Mouse (Mus musculus) lung, postnatal 0 days (tissue): ENCODE results near the gene Clec1b. TPM values are rescaled to one million over a fixed set of nuclear protein-coding genes. Genes with fewer than 3 reads are reported as not detected.
A peak's percentile ranks its signal among the peaks of the same experiment; 100 is the strongest.

Experiments
- ATAC-seq: fragments of 200-750 bp; cut with Nextera tagmentation; 2 replicates; pipeline ENCODE4 v1.8.0; 2017; ENCODE audit warnings: moderate library complexity
- DNase-seq: peaks from one replicate; pipeline ENCODE4 v3.0.0-alpha.2; 2016; ENCODE audit warnings: low spot score
- H3K27ac ChIP-seq: fragments of 300-500 bp; sonication (generic); 2 replicates; pipeline ENCODE4 v1.5.1; 2014; ENCODE audit warnings: antibody characterized with exemption, mild to moderate bottlenecking, low read length, mixed read lengths
- H3K27me3 ChIP-seq: fragments of 300-500 bp; sonication (generic); replicated peaks from 2 replicates; pipeline ENCODE4 v1.6.1; 2014; ENCODE audit warnings: low read length, mixed read lengths; ENCODE audit not compliant: insufficient read depth
- H3K36me3 ChIP-seq: fragments of 300-500 bp; sonication (generic); 2 replicates; pipeline ENCODE4 v1.6.1; 2014; ENCODE audit warnings: low read length, mixed read lengths; ENCODE audit not compliant: insufficient read depth
- H3K4me1 ChIP-seq: fragments of 300-500 bp; sonication (generic); 2 replicates; pipeline ENCODE4 v1.6.1; 2014; ENCODE audit warnings: antibody characterized with exemption, low read depth, low read length, mixed read lengths; ENCODE audit not compliant: insufficient read depth
- H3K4me2 ChIP-seq: fragments of 300-500 bp; sonication (generic); replicated peaks from 2 replicates; pipeline ENCODE4 v1.6.1; 2014; ENCODE audit warnings: low read depth, mild to moderate bottlenecking, low read length, moderate library complexity, mixed read lengths
- H3K4me3 ChIP-seq: fragments of 300-500 bp; sonication (generic); 2 replicates; pipeline ENCODE4 v1.5.1; 2014; ENCODE audit warnings: low read depth, low read length
- H3K9ac ChIP-seq: fragments of 300-500 bp; sonication (generic); replicated peaks from 2 replicates; pipeline ENCODE4 v1.6.1; 2014; ENCODE audit warnings: low read depth, mild to moderate bottlenecking
- H3K9me3 ChIP-seq: fragments of 300-500 bp; sonication (generic); 2 replicates; pipeline ENCODE4 v1.6.1; 2016; ENCODE audit warnings: low read length, mixed read lengths
- CTCF ChIP-seq: IDR thresholded peaks from 2 replicates; pipeline ENCODE4 v1.5.1; 2016; ENCODE audit warnings: antibody characterized with exemption, mild to moderate bottlenecking
- EP300 ChIP-seq: IDR thresholded peaks from 2 replicates; pipeline ENCODE4 v1.6.1; 2016; ENCODE audit warnings: antibody characterized with exemption, mild to moderate bottlenecking, control low read depth
- WGBS: fragments of 180-500 bp; shearing (Covaris S2); extraction: QIAGEN DNeasy Blood & Tissue Kit; methylation state at CpG from one replicate; pipeline ENCODE4 v1.1.7; 2014; 5-methylcytosine and 5-hydroxymethylcytosine counted together
- polyA plus RNA-seq: library from polyadenylated mRNA; unstranded; fragments of >200 nt; fragmentation: Nextera tagmentation; extraction: Ambion mirVana; gene quantifications from 2 replicates; pipeline ENCODE4 v1.2.1, GENCODE M21; 2015

The Clec1b gene
- polyA plus RNA-seq, 1 experiment from 2014 or later: 7.8 TPM

- no peaks in the 10 kb centered on the region for H3K36me3 ChIP-seq
- no peak overlapping the region for H3K27ac ChIP-seq
- H3K4me1 ChIP-seq: no peaks in the 10 kb centered on the region
- H3K9ac ChIP-seq: no peak overlapping the region
- no peaks in the 10 kb centered on the region for H3K27me3 ChIP-seq
- TF ChIP-seq EP300 (no peak), CTCF (no peak)
- no peak for ATAC-seq
- H3K4me3 ChIP-seq: no peak overlapping the region
- no peak overlapping the region for H3K4me2 ChIP-seq
- H3K9me3 ChIP-seq: no peaks in the 10 kb centered on the region
- 30% methylated on average over 1 of the region's 1 CpGs for WGBS
- no peak for DNase-seq
These were observed 33.2 kb upstream of the Clec1b start for GRCm38 (mm10) chr6:129363942-129364341.

DNA sequence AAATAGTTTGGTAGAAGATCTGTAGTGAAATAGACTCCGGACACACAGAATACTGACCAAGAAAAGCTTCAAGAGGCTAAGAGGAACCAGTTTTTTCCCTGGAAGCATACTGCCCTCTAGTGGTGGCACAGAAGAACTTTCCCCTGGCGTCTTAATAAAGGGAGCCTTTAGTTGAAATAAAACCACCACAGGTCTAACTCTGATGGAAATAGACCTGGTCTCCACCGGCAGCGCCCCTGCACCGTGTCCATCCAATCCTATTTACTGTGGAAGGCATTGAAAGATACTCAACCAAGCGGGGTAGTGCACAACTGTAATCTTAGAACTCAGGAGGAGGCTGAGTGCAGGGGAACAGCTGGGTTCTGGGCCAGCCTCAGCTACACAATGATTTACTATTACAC, 31.1 kb upstream of the Clec1b start:
- H3K9me3 ChIP-seq: no peaks in the 10 kb centered on the region

DNA sequence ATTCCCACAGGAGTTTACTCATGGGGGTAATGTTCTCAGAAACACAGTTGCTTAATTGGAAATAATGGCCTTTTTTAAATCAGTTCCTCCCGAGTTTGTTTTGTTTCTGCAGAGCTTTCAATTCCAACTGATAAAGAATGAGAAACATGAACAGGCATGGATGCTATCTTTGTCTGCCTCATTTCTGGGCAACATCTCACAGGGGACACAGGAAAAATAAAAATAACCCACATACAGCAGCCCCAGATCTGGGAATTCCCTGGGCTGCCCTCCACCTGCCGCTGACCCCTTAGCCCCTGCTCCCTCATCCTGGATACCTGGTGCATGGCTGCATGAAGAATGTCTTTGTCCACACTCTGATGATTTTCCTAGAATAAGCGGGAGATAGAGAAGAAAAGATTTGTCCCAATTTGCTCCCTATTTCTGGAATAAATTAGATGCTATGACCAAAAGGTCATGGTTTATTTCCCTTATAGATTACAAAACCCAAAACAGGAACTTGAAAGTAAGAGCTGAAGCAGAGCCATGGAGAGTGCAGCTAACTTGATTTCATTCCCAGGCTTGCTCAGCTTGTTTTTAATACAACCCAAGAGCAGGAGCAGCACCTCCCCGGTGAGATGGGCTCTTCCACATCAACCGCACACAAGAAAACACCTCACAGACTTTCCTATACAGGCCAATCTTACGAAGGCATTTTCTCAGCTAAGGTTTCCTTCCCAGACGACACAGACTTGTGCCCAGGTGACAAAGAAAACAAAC, 27.5 kb upstream of the Clec1b start:
- no peaks in the 10 kb centered on the region for H3K27me3 ChIP-seq
- H3K9me3 ChIP-seq: no peaks in the 10 kb centered on the region
- H3K4me3 ChIP-seq: no peak overlapping the region
- H3K4me1 ChIP-seq: no peaks in the 10 kb centered on the region
- no peak for ATAC-seq
- WGBS: 57% methylated on average over 7 of the region's 7 CpGs
- no peaks in the 10 kb centered on the region for H3K36me3 ChIP-seq
- no peak overlapping the region for H3K4me2 ChIP-seq
- no peak for DNase-seq
- no peak for TF ChIP-seq EP300
- no peak for TF ChIP-seq CTCF
- no peak overlapping the region for H3K27ac ChIP-seq
- H3K9ac ChIP-seq: no peak overlapping the region

More for the DNA sequence above, 31.1 kb upstream of the Clec1b start:
- Histone ChIP-seq H3K9ac (no peak overlapping the region), H3K27me3 (no peaks in the 10 kb centered on the region), H3K4me2 (no peak overlapping the region), H3K36me3 (no peaks in the 10 kb centered on the region), H3K27ac (no peak overlapping the region), H3K4me1 (no peaks in the 10 kb centered on the region), H3K4me3 (no peak overlapping the region)
- TF ChIP-seq EP300 (no peak), CTCF (peak; percentile 89)
- ATAC-seq (no peak; the same call in 1 of the 2 replicates), DNase-seq (peak; percentile 86)
- 11% methylated on average over 6 of the region's 6 CpGs for WGBS

DNA sequence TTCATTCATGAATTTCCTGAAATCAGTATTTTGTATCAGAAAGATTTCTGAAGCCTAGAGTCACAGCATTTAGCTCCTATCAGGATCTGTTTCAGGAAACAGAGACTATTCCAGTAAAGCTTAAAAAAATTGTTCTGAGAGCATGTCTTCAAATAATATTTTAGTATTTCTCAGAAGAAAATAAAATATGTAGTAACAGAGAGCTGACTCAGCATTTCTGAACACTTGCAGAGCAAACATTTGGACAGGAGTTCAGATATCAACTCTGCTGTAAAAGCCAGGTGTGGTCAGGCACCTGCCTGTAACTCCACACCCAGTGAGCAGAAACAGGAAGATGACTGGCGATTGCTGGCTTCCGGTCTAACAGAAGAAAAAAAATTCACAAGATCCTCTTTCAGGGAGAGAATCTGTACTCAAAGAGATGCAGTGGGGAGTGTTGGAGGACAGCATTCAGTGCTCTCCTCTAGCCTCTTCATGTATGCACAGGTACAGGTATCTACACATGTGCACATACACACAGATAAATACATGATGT, 22.1 kb upstream of the Clec1b start:
- H3K9me3 ChIP-seq: no peaks in the 10 kb centered on the region
- ATAC-seq: no peak

GRCm38 (mm10) chr6:129380454-129380853, 16.6 kb upstream of the Clec1b start:
- TF ChIP-seq EP300: no peak
- no peak for TF ChIP-seq CTCF
- 74% methylated on average over 4 of the region's 4 CpGs for WGBS
- H3K4me1 ChIP-seq: no peaks in the 10 kb centered on the region
- no peak for DNase-seq
- H3K9me3 ChIP-seq: no peaks in the 10 kb centered on the region
- H3K36me3 ChIP-seq: no peaks in the 10 kb centered on the region
- H3K4me2 ChIP-seq: no peak overlapping the region
- no peak overlapping the region for H3K9ac ChIP-seq
- ATAC-seq: no peak
- no peak overlapping the region for H3K27ac ChIP-seq
- no peak overlapping the region for H3K4me3 ChIP-seq
- no peaks in the 10 kb centered on the region for H3K27me3 ChIP-seq

More for the DNA sequence above, 22.1 kb upstream of the Clec1b start:
- no peak overlapping the region for H3K9ac ChIP-seq
- H3K4me1 ChIP-seq: no peaks in the 10 kb centered on the region
- no peak overlapping the region for H3K4me3 ChIP-seq
- H3K27me3 ChIP-seq: no peaks in the 10 kb centered on the region
- no peak for DNase-seq
- WGBS: 61% methylated on average over 2 of the region's 2 CpGs
- H3K27ac ChIP-seq: no peak overlapping the region
- no peak for TF ChIP-seq CTCF
- H3K36me3 ChIP-seq: no peaks in the 10 kb centered on the region
- no peak overlapping the region for H3K4me2 ChIP-seq

DNA sequence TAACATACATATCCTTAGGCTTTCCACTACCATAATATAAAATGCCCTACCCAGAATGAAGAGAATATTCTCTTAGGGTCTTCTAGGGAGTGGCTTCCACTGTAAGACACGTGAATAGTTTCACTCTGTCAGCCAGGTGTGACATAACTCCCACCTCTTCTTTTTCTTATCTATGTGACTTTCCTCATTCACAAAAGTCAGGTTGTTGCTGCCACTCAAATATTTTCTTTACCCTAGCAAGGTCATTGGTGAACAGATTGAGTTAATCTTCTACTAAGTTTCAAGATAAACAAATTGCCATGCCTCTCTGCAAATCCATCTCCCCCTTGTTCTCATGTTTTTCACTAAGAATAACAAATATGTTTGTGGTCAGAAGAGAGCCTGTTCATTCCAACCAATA, 15.4 kb upstream of the Clec1b start:
- 30% methylated on average over 1 of the region's 1 CpGs for WGBS
- no peak for DNase-seq

More for the DNA sequence above, 15.4 kb upstream of the Clec1b start:
- Histone ChIP-seq H3K9me3 (no peaks in the 10 kb centered on the region), H3K4me1 (no peaks in the 10 kb centered on the region), H3K27me3 (no peaks in the 10 kb centered on the region), H3K9ac (no peak overlapping the region), H3K36me3 (no peaks in the 10 kb centered on the region), H3K4me2 (no peak overlapping the region), H3K27ac (no peak overlapping the region), H3K4me3 (no peak overlapping the region)
- TF ChIP-seq EP300 (no peak), CTCF (no peak)
- no peak for ATAC-seq
